Mouse (Mus musculus) CH12.LX (cell line): ENCODE measurements around the gene Srrm1. TPM values are rescaled to one million over a fixed set of nuclear protein-coding genes. Genes with fewer than 3 reads are reported as not detected.

Experiments
- DNase-seq: peaks from one replicate; pipeline ENCODE4 v3.0.0-alpha.2; 2013; ENCODE audit errors: extremely low read depth
- H3K27ac ChIP-seq: 2 replicates; pipeline ENCODE4 v1.5.1; 2012; ENCODE audit warnings: low read depth, mild to moderate bottlenecking, control low read depth, moderate library complexity; ENCODE audit not compliant: insufficient read depth
- H3K27me3 ChIP-seq: replicated peaks from 2 replicates; pipeline ENCODE3; 2012; ENCODE audit warnings: inconsistent platforms
- H3K36me3 ChIP-seq, 2 experiments: replicated peaks in 1 of 2; 2 replicates each; pipeline versions ENCODE3 to v1.6.1; 2012; ENCODE audit warnings: inconsistent platforms in 1 of 2, low read length in 1 of 2, mild to moderate bottlenecking in 1 of 2, mixed read lengths in 1 of 2, moderate library complexity in 1 of 2; ENCODE audit not compliant: control insufficient read depth in 1 of 2, insufficient read depth in 1 of 2
- H3K4me1 ChIP-seq, 2 experiments: 2 replicates each; pipeline ENCODE4 v1.6.1; 2012; ENCODE audit warnings: inconsistent platforms in 1 of 2, moderate library complexity in 1 of 2; ENCODE audit not compliant: insufficient read depth in 2 of 2, control insufficient read depth in 1 of 2
- H3K4me2 ChIP-seq: 2 replicates; pipeline ENCODE4 v1.6.1; 2012; ENCODE audit warnings: low read depth, mild to moderate bottlenecking, control low read depth; ENCODE audit not compliant: poor library complexity, insufficient read depth, severe bottlenecking
- H3K4me3 ChIP-seq, 3 experiments: fragments of 150-350 bp in 1 of 3; sonication (generic) in 1 of 3; replicated peaks in 1 of 3; 2 replicates each; pipeline versions ENCODE3 to v1.5.1; 2011 to 2012; ENCODE audit warnings: low read depth in 2 of 3, low read length in 2 of 3, mild to moderate bottlenecking in 2 of 3, moderate library complexity in 2 of 3, control low read depth in 1 of 3, improper control_type of control experiment in 1 of 3, inconsistent platforms in 1 of 3, mixed read lengths in 1 of 3; ENCODE audit not compliant: poor library complexity in 1 of 3
- H3K79me2 ChIP-seq: replicated peaks from 2 replicates; pipeline ENCODE4 v1.6.1; 2012; ENCODE audit warnings: mild to moderate bottlenecking, moderate library complexity; ENCODE audit not compliant: control insufficient read depth, poor library complexity, insufficient read depth, severe bottlenecking; ENCODE audit errors: extremely low read depth
- H3K9ac ChIP-seq: 2 replicates; pipeline ENCODE4 v1.6.1; 2012; ENCODE audit warnings: low read depth, mild to moderate bottlenecking, control low read depth, moderate library complexity; ENCODE audit not compliant: insufficient read depth
- H3K9me3 ChIP-seq: replicated peaks from 2 replicates; pipeline ENCODE3; 2012; ENCODE audit warnings: low read length, inconsistent platforms, mixed read lengths
- BHLHE40 ChIP-seq: IDR thresholded peaks from 2 replicates; pipeline ENCODE4 v1.6.1; 2011; ENCODE audit warnings: mild to moderate bottlenecking, low read depth, low read length, improper control_type of control experiment
- CTCF ChIP-seq, 2 experiments: IDR thresholded peaks in 1 of 2; conservative IDR thresholded peaks in 1 of 2; 2 replicates each; pipeline ENCODE4 v1.5.1; 2011 to 2012; ENCODE audit warnings: low read depth in 2 of 2, low read length in 2 of 2, improper control_type of control experiment in 1 of 2, inconsistent platforms in 1 of 2, mild to moderate bottlenecking in 1 of 2, moderate library complexity in 1 of 2
- E2F4 ChIP-seq: IDR thresholded peaks from 2 replicates; pipeline ENCODE4 v1.6.1; 2011; ENCODE audit warnings: low read depth, low read length, improper control_type of control experiment; ENCODE audit not compliant: insufficient replicate concordance
- EP300 ChIP-seq: IDR thresholded peaks from 2 replicates; pipeline ENCODE4 v1.6.1; 2011; ENCODE audit warnings: low read length, improper control_type of control experiment
- GABPA ChIP-seq: IDR thresholded peaks from 2 replicates; pipeline ENCODE4 v1.6.1; 2012; ENCODE audit warnings: low read depth, low read length, improper control_type of control experiment, inconsistent platforms; ENCODE audit not compliant: insufficient replicate concordance
- HCFC1 ChIP-seq: IDR thresholded peaks from 2 replicates; pipeline ENCODE4 v1.6.1; 2012; ENCODE audit warnings: low read depth, mild to moderate bottlenecking, inconsistent platforms, low read length, improper control_type of control experiment
- IRF4 ChIP-seq: IDR thresholded peaks from 2 replicates; pipeline ENCODE4 v1.6.1; 2014; ENCODE audit warnings: low read depth, mild to moderate bottlenecking, inconsistent platforms, low read length, improper control_type of control experiment
- KAT2A ChIP-seq: IDR thresholded peaks from 2 replicates; pipeline ENCODE4 v1.6.1; 2012; ENCODE audit warnings: low read length, improper control_type of control experiment, inconsistent platforms; ENCODE audit not compliant: insufficient replicate concordance
- MAFK ChIP-seq: IDR thresholded peaks from 2 replicates; pipeline ENCODE4 v1.6.1; 2011; ENCODE audit warnings: low read length, improper control_type of control experiment; ENCODE audit not compliant: insufficient replicate concordance
- MAX ChIP-seq: IDR thresholded peaks from 2 replicates; pipeline ENCODE4 v1.6.1; 2011; ENCODE audit warnings: low read length, improper control_type of control experiment
- MEF2A ChIP-seq: IDR thresholded peaks from 2 replicates; pipeline ENCODE4 v1.6.1; 2014; ENCODE audit warnings: low read depth, mild to moderate bottlenecking, inconsistent platforms, low read length, improper control_type of control experiment, borderline replicate concordance
- MXI1 ChIP-seq: IDR thresholded peaks from 2 replicates; pipeline ENCODE4 v1.6.1; 2011; ENCODE audit warnings: mild to moderate bottlenecking, low read depth, low read length, improper control_type of control experiment
- NRF1 ChIP-seq: IDR thresholded peaks from 2 replicates; pipeline ENCODE4 v1.6.1; 2014; ENCODE audit warnings: low read depth, mild to moderate bottlenecking, inconsistent platforms, low read length, improper control_type of control experiment, moderate library complexity
- PAX5 ChIP-seq: IDR thresholded peaks from 2 replicates; pipeline ENCODE4 v1.6.1; 2012; ENCODE audit warnings: low read length, inconsistent platforms, mixed read lengths
- POLR2A ChIP-seq: IDR thresholded peaks from 2 replicates; pipeline ENCODE4 v1.6.1; 2011; ENCODE audit warnings: low read depth, mild to moderate bottlenecking, improper control_type of control experiment, low read length
- POLR2AphosphoS2 ChIP-seq: IDR thresholded peaks from 2 replicates; pipeline ENCODE4 v1.6.1; 2011; ENCODE audit warnings: low read depth, low read length, improper control_type of control experiment
- RAD21 ChIP-seq: IDR thresholded peaks from 2 replicates; pipeline ENCODE4 v1.6.1; 2011; ENCODE audit warnings: low read depth, mild to moderate bottlenecking, low read length, improper control_type of control experiment, moderate library complexity
- SMC3 ChIP-seq: IDR thresholded peaks from 2 replicates; pipeline ENCODE4 v1.6.1; 2011; ENCODE audit warnings: low read depth, low read length, improper control_type of control experiment
- UBTF ChIP-seq: IDR thresholded peaks from 2 replicates; pipeline ENCODE4 v1.6.1; 2012; ENCODE audit warnings: low read depth, mild to moderate bottlenecking, inconsistent platforms, low read length, improper control_type of control experiment, moderate library complexity
- ZKSCAN1 ChIP-seq: IDR thresholded peaks from 2 replicates; pipeline ENCODE4 v1.6.1; 2012; ENCODE audit warnings: low read depth, inconsistent platforms, low read length, improper control_type of control experiment, borderline replicate concordance
- dilution Hi-C: fragments of 300-500 bp; cut with MboI; formaldehyde crosslinking; loops from 2 replicates; pipeline ENCODE4 v1.14.3; 2020; ENCODE audit warnings: low sequenced_read_pairs; ENCODE audit not compliant: extremely low pct_unique_long_range_greater_than_20kb, extremely low pct_ligation_motif_present
- in situ Hi-C: fragments of 300-500 bp; cut with MboI; formaldehyde crosslinking; loops from 3 replicates; pipeline ENCODE4 v1.14.3; 2019; ENCODE audit warnings: low sequenced_read_pairs, low pct_ligation_motif_present, low pct_unique_long_range_greater_than_20kb, mixed read lengths
- polyA plus RNA-seq: library from polyadenylated mRNA; unstranded; fragments of >175 nt; gene quantifications from 2 replicates; pipeline ENCODE4 v1.2.1, GENCODE M21; 2012; ENCODE audit warnings: low read depth; ENCODE audit not compliant: insufficient read length
- total RNA-seq, 2 experiments: library from RNA; depleted of rRNA; stranded (reverse); fragments of 300-350 nt in 1 of 2; fragments of >200 nt in 1 of 2; gene quantifications; 2 replicates each; pipeline ENCODE4 v1.2.3; 2012 to 2014

Gene Srrm1
- total and polyA plus RNA-seq, 3 experiments = 14.2 to 180 (median 23.6) TPM

GRCm38 (mm10) chr4:135394666-135395065 is 41.5 kb upstream of the Srrm1 start:
- Histone ChIP-seq H3K9me3 (peaks cover 10% of the 10 kb centered on the region), H3K4me3 (no peak overlapping the region), H3K79me2 (no peaks in the 10 kb centered on the region), H3K27me3 (peaks cover 4% of the 10 kb centered on the region), H3K27ac (no peak overlapping the region), H3K4me1 (no peaks in the 10 kb centered on the region), H3K4me2 (no peak overlapping the region), H3K36me3 (no peaks in the 10 kb centered on the region), H3K9ac (no peak overlapping the region)
- dilution Hi-C loops = no loop called here
- no peak for TF ChIP-seq EP300
- TF ChIP-seq IRF4 = no peak
- no peak for TF ChIP-seq SMC3
- TF ChIP-seq CTCF (conservative IDR thresholded peaks at IDR 0.05 in 1 of 2, IDR thresholded peaks at IDR 0.05 in 1 of 2; ENCODE audit: low read depth in 2 of 2, low read length in 2 of 2) = no peak
- no peak for TF ChIP-seq MAX
- no peak for TF ChIP-seq UBTF
- TF ChIP-seq ZKSCAN1 = no peak
- TF ChIP-seq E2F4 = no peak
- TF ChIP-seq MAFK = no peak
- no peak for TF ChIP-seq POLR2AphosphoS2
- TF ChIP-seq BHLHE40 = no peak
- DNase-seq = no peak
- in situ Hi-C loops = no loop called here

GRCm38 (mm10) chr4:135393381-135393780 is 40.3 kb upstream of the Srrm1 start:
- Histone ChIP-seq H3K9ac (no peak overlapping the region), H3K36me3 (no peaks in the 10 kb centered on the region)

GRCm38 (mm10) chr4:135392801-135393200 is 39.7 kb upstream of the Srrm1 start:
- TF ChIP-seq E2F4 (no peak), MXI1 (no peak), MAX (no peak), CTCF (conservative IDR thresholded peaks at IDR 0.05 in 1 of 2, IDR thresholded peaks at IDR 0.05 in 1 of 2; ENCODE audit: low read depth in 2 of 2, low read length in 2 of 2) (no peak), HCFC1 (no peak), POLR2A (no peak), PAX5 (no peak), RAD21 (no peak), GABPA (no peak), MEF2A (no peak), KAT2A (no peak), IRF4 (no peak), NRF1 (no peak)
- TF ChIP-seq, all 38 proteins: peak for 0
- in situ Hi-C loops = no loop called here
- dilution Hi-C loops = no loop called here
- no peak overlapping the region for H3K27ac ChIP-seq
- no peaks in the 10 kb centered on the region for H3K79me2 ChIP-seq
- DNase-seq = no peak
- H3K9me3 ChIP-seq = peaks cover 10% of the 10 kb centered on the region
- no peak overlapping the region for H3K4me3 ChIP-seq
- H3K4me1 ChIP-seq = no peaks in the 10 kb centered on the region
- no peaks in the 10 kb centered on the region for H3K36me3 ChIP-seq
- H3K4me2 ChIP-seq = no peak overlapping the region
- H3K27me3 ChIP-seq = peaks cover 4% of the 10 kb centered on the region
- no peak overlapping the region for H3K9ac ChIP-seq

More at GRCm38 (mm10) chr4:135393381-135393780, 40.3 kb upstream of the Srrm1 start:
- TF ChIP-seq MAX = no peak
- TF ChIP-seq, all 38 proteins: peak for 0
- H3K27ac ChIP-seq = no peak overlapping the region
- no peak overlapping the region for H3K4me3 ChIP-seq
- H3K27me3 ChIP-seq = peaks cover 4% of the 10 kb centered on the region
- in situ Hi-C loops (no loop called here), dilution Hi-C loops (no loop called here)
- H3K4me2 ChIP-seq = no peak overlapping the region
- no peak for DNase-seq
- no peaks in the 10 kb centered on the region for H3K4me1 ChIP-seq
- peaks cover 10% of the 10 kb centered on the region for H3K9me3 ChIP-seq
- no peaks in the 10 kb centered on the region for H3K79me2 ChIP-seq
